Mouse (Mus musculus) midbrain, postnatal 0 days (tissue): Measurements from ENCODE around the gene Bend5. TPM values are rescaled to one million over a fixed set of nuclear protein-coding genes. Genes with fewer than 3 reads are reported as not detected.

Experiments
- ATAC-seq: fragments of 200-750 bp; cut with Nextera tagmentation; 2 replicates; pipeline ENCODE4 v1.8.0; 2017; ENCODE audit warnings: moderate number of reproducible peaks, mild to moderate bottlenecking, moderate TSS enrichment, moderate library complexity; ENCODE audit not compliant: low FRiP score
- DNase-seq: peaks from one replicate; pipeline ENCODE4 v3.0.0-alpha.2; 2015; ENCODE audit warnings: low spot score
- H3K27ac ChIP-seq: fragments of 300-500 bp; sonication (generic); 2 replicates; pipeline ENCODE4 v1.5.1; 2014; ENCODE audit warnings: low read depth, mild to moderate bottlenecking, low read length, mixed read lengths
- H3K27me3 ChIP-seq: fragments of 300-500 bp; sonication (generic); 2 replicates; pipeline ENCODE4 v1.6.1; 2014; ENCODE audit warnings: low read length, control low read depth, mixed read lengths; ENCODE audit not compliant: insufficient read depth
- H3K36me3 ChIP-seq: fragments of 300-500 bp; sonication (generic); 2 replicates; pipeline ENCODE4 v1.6.1; 2014; ENCODE audit warnings: low read length, control low read depth, mixed read lengths; ENCODE audit not compliant: insufficient read depth
- H3K4me1 ChIP-seq: fragments of 300-500 bp; sonication (generic); 2 replicates; pipeline ENCODE4 v1.6.1; 2014; ENCODE audit warnings: mild to moderate bottlenecking, control low read depth, antibody characterized with exemption, low read length, mixed read lengths; ENCODE audit not compliant: insufficient read depth
- H3K4me2 ChIP-seq: fragments of 300-500 bp; sonication (generic); 2 replicates; pipeline ENCODE4 v1.6.1; 2014; ENCODE audit warnings: low read depth, mild to moderate bottlenecking, low read length, mixed read lengths; ENCODE audit not compliant: poor library complexity, severe bottlenecking
- H3K4me3 ChIP-seq: fragments of 300-500 bp; sonication (generic); 2 replicates; pipeline ENCODE4 v1.5.1; 2014; ENCODE audit warnings: low read depth, mild to moderate bottlenecking, low read length, moderate library complexity
- H3K9ac ChIP-seq: fragments of 300-500 bp; sonication (generic); replicated peaks from 2 replicates; pipeline ENCODE4 v1.6.1; 2014; ENCODE audit warnings: mild to moderate bottlenecking, low read length, moderate library complexity, mixed read lengths; ENCODE audit not compliant: poor library complexity, severe bottlenecking
- H3K9me3 ChIP-seq: fragments of 300-500 bp; sonication (generic); 2 replicates; pipeline ENCODE4 v1.6.1; 2016; ENCODE audit warnings: low read length, control low read depth
- CTCF ChIP-seq: IDR thresholded peaks from 2 replicates; pipeline ENCODE4 v1.5.1; 2016; ENCODE audit warnings: antibody characterized with exemption, mild to moderate bottlenecking
- WGBS: fragments of 180-500 bp; shearing (Covaris S2); extraction: QIAGEN DNeasy Blood & Tissue Kit; methylation state at CpG from one replicate; pipeline ENCODE4 v1.1.7; 2014; 5-methylcytosine and 5-hydroxymethylcytosine counted together
- polyA plus RNA-seq: library from polyadenylated mRNA; unstranded; fragments of >200 nt; fragmentation: Nextera tagmentation; extraction: Ambion mirVana; gene quantifications from 2 replicates; pipeline ENCODE4 v1.2.1, GENCODE M21; 2015
- total RNA-seq: library from RNA; depleted of rRNA; stranded (reverse); fragments of >200 nt; gene quantifications from 2 replicates; pipeline ENCODE4 v1.2.3, GENCODE M21; 2014

Gene Bend5
- total and polyA plus RNA-seq, 2 experiments from 2014 or later: 50.8 to 65.1 TPM

DNA sequence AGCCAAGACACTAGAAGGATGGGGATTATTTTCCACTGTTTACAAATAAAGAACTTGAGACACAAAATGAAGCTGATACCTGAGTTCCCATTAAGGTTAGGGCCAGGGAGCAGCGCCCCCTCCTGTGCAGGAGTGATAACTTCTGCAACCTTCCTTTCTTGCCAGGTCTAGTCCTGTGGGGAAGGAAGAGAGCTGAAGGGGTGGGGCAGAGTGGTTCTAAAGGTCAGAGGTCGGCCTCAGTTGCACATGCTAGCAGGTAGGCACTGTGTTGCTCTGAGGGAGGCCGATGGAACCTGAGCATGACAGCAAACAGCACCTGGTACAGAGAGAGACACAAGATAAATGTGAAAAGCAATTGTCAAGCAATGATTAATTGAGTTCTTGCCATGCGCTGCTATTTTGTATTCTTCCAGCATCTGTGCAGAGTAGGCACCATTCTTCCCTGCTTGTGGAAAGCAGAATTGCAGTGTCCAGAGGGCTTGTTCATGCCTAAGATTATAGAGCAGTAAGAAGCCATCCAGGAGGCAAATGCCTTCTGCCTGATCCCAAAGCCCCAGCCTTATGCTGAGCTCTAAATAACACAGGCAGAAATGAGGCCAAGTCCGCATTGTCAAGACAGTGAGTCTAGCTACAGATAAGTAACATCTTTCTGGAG lies 79.1 kb downstream of the Bend5 start:
- peak; percentile 48 for TF ChIP-seq CTCF
- Histone ChIP-seq H3K9ac (no peak overlapping the region), H3K27me3 (no peaks in the 10 kb centered on the region), H3K36me3 (no peaks in the 10 kb centered on the region), H3K9me3 (no peaks in the 10 kb centered on the region), H3K4me1 (no peaks in the 10 kb centered on the region), H3K4me2 (no peak overlapping the region), H3K27ac (no peak overlapping the region), H3K4me3 (no peak overlapping the region)
- DNase-seq (peak; percentile 51), ATAC-seq (0 out of 2 replicates have a peak, but pooled peaks have one; percentile 39)
- 53% methylated on average over 5 of the region's 5 CpGs for WGBS

DNA sequence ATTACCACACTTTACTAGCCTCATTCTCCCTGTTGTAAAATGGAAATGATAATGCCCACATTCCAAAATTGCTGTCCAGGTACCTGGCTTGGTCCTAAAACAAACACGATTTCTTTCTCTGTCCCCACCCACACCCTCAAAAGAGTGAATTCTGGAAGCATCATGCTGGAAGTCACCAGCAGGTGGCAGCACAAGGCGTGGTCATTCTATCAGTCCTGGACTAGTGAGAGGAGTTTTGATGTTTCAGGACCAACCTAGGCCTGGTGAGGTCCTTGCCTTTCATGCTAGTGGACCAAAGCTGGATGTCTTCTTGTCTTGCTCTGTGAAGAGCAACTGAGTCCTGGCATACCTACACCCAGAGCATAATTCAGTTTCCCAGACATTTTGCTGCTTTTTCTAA lies 81.1 kb downstream of the Bend5 start:
- no peak overlapping the region for H3K9ac ChIP-seq
- no peak overlapping the region for H3K4me2 ChIP-seq
- H3K4me3 ChIP-seq: no peak overlapping the region
- ATAC-seq: 0 out of 2 replicates have a peak, but pooled peaks have one; percentile 17
- H3K27me3 ChIP-seq: no peaks in the 10 kb centered on the region
- no peak overlapping the region for H3K27ac ChIP-seq
- WGBS: 8% methylated on average over 2 of the region's 2 CpGs
- peak; percentile 77 for DNase-seq
- no peaks in the 10 kb centered on the region for H3K9me3 ChIP-seq
- peak; percentile 81 for TF ChIP-seq CTCF
- no peaks in the 10 kb centered on the region for H3K36me3 ChIP-seq
- no peaks in the 10 kb centered on the region for H3K4me1 ChIP-seq

DNA sequence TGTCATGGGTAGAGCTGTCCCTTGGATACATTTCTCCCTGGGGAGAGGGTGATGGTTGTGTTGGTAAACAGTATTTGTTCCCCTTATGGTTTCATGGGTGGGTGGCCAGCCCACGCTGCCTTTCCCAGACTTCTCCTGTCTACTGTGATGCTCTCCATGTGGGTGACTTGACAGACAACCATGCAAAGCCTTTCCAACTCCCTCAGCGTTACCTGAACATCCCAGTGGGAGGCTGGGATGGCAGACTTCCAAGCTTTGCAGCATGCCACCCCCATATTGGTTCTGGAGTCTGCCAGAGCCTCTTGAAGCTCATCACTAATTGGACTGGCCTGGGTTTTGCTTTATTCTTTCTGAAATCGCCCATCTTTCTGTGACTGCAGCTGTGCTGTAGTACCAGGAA lies 83.9 kb downstream of the Bend5 start:
- H3K27ac ChIP-seq: no peak overlapping the region
- H3K4me2 ChIP-seq: no peak overlapping the region
- no peaks in the 10 kb centered on the region for H3K4me1 ChIP-seq
- no peak for ATAC-seq
- TF ChIP-seq CTCF: no peak
- no peaks in the 10 kb centered on the region for H3K9me3 ChIP-seq
- H3K9ac ChIP-seq: no peak overlapping the region
- H3K27me3 ChIP-seq: no peaks in the 10 kb centered on the region
- no peaks in the 10 kb centered on the region for H3K36me3 ChIP-seq
- WGBS: 49% methylated on average over 3 of the region's 3 CpGs
- H3K4me3 ChIP-seq: no peak overlapping the region
- no peak for DNase-seq

DNA sequence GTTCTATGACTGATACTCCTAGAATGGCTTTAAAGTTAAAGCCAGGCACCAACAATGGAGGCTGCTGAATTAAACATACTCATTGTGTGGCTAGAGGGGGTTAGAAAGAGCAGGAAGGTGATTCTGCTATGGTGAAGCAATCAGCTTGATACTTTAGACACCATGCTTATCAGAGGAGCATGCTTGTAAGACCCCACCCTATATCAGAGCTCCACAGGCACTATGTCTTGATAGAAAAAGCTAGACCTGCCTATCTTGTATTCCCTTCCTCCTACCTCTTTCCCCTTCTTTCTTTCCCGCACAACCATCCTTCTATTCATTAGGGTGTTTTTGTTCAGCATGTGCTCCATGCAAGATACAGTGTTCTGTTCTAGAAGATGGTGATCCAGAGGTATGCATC lies 86.6 kb downstream of the Bend5 start:
- H3K36me3 ChIP-seq: no peaks in the 10 kb centered on the region
- no peak overlapping the region for H3K4me2 ChIP-seq
- H3K9me3 ChIP-seq: no peaks in the 10 kb centered on the region
- no peaks in the 10 kb centered on the region for H3K4me1 ChIP-seq
- H3K27me3 ChIP-seq: no peaks in the 10 kb centered on the region
- no peak overlapping the region for H3K27ac ChIP-seq
- 94% methylated on average over 1 of the region's 1 CpGs for WGBS
- H3K4me3 ChIP-seq: no peak overlapping the region
- TF ChIP-seq CTCF: no peak
- ATAC-seq (no peak), DNase-seq (no peak)
- no peak overlapping the region for H3K9ac ChIP-seq

DNA sequence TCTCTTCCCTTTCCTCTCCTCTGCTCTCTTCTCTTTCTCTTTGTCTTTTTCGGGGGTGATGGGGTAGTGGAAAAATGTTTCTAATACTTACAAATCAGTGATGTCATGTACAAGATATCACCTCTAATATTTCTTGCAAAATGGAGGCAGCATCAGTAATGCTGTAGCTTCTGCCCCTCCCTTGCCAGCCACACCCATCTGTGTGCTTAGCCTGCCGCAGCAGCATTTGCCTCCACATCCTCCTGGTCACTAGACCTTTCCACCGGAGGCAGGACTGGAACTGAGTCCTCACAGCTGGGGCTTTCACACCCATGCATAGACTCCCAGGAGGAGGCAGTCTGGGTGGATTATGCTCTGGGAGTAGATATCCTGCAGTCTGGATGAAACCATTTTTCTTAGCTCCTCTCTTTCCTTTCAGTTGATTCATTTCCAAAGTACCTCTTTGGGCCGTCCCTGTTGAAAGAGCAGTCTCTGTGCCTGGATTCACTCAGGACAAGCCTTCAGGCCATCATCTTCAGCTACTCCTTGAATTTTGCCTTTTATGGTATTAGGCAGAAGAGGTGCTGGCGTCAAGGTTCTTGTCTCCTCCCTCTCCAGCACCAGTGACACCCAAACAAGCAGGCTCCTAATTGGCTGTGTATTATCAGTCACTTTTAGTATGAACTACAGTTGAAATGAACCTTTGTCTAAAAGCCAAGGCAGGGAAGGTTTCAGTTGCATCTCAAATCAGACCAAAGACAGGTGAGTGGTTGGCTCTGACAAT lies 88.3 kb downstream of the Bend5 start:
- WGBS: 83% methylated on average over 5 of the region's 5 CpGs
- ATAC-seq: no peak
- H3K27me3 ChIP-seq: no peaks in the 10 kb centered on the region
- no peak overlapping the region for H3K9ac ChIP-seq
- H3K4me3 ChIP-seq: no peak overlapping the region
- no peak overlapping the region for H3K27ac ChIP-seq
- no peaks in the 10 kb centered on the region for H3K9me3 ChIP-seq
- no peaks in the 10 kb centered on the region for H3K4me1 ChIP-seq
- TF ChIP-seq CTCF: no peak
- no peak overlapping the region for H3K4me2 ChIP-seq
- H3K36me3 ChIP-seq: no peaks in the 10 kb centered on the region
- DNase-seq: no peak

DNA sequence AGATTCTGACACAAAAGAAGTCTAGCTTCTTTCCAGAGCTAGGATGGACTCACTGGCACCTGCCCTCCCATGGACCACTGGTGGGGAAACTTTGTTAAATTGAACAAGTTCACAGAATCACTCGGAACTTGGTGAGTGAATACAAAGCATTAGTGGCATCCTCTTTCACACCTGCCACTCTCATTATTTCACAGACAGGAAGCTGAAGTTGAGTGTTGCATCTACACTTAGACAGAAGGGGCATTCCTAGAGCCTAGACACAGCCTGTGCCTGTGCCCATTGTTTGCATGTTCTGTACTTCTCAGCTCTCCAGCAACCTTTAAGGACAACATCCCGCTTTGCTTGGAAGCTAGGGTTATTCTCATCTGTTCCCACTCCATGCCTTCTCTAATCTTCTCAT lies 90.1 kb downstream of the Bend5 start:
- Histone ChIP-seq H3K4me2 (no peak overlapping the region), H3K36me3 (no peaks in the 10 kb centered on the region), H3K27ac (no peak overlapping the region), H3K27me3 (no peaks in the 10 kb centered on the region), H3K4me3 (no peak overlapping the region), H3K4me1 (no peaks in the 10 kb centered on the region), H3K9me3 (no peaks in the 10 kb centered on the region), H3K9ac (no peak overlapping the region)
- DNase-seq (no peak), ATAC-seq (no peak)
- 76% methylated on average over 2 of the region's 2 CpGs for WGBS
- no peak for TF ChIP-seq CTCF
